Comparison of ENCODE assay signal across 17 mouse cellular contexts in genomic region chr7:125826887-125827286, GRCm38 (mm10).
DNase-seq lines count a peak whose midpoint lies in the region; ATAC-seq and TF ChIP-seq lines count a peak whose summit lies in the region.
"Had no signal": no experiment of that assay in that cellular context is flagged by ENCODE, and none has a peak within 500 bp of the region (broad histone marks: within the 10 kb centered on the region; RNA-seq: fewer than 3 reads in every experiment).

No protein-coding gene starts in this region.

- H3K4me1 ChIP-seq in heart, embryonic 10.5 days = peaks cover 63% of the 10 kb centered on the region
- peaks cover 2% of the 10 kb centered on the region; the same call in 1 of the 2 replicates for H3K4me1 ChIP-seq in heart, adult 2 months (ENCODE audit: control insufficient read depth, insufficient read depth, low read length)
- peaks cover 7% of the 10 kb centered on the region for H3K4me1 ChIP-seq in kidney, adult 2 months (ENCODE audit: control insufficient read depth, insufficient read depth, low read length)
- H3K4me1 ChIP-seq in kidney, embryonic 16.5 days (ENCODE audit: insufficient read depth, low read length) = peaks cover 16% of the 10 kb centered on the region; the same call in 1 of the 2 replicates

- TF ChIP-seq POLR2A in heart, adult 2 months (IDR thresholded peaks at IDR 0.05; ENCODE audit: insufficient read depth, low read depth, low read length) = no peak
- TF ChIP-seq POLR2A in kidney, adult 2 months (IDR thresholded peaks at IDR 0.05; ENCODE audit: low read depth, low read length) = no peak

- intact Hi-C loops in heart, adult 2 months (cut with DNase I) = no loop called here

- H3K9ac ChIP-seq in heart, adult 2 months (ENCODE audit: low read depth, low read length) = no peak overlapping the region
- H3K9ac ChIP-seq in kidney, embryonic 16.5 days (replicated peaks; ENCODE audit: low read length) = no peak overlapping the region

- no peaks in the 10 kb centered on the region for H3K9me3 ChIP-seq in heart, embryonic 10.5 days
- no peaks in the 10 kb centered on the region for H3K9me3 ChIP-seq in kidney, embryonic 16.5 days (ENCODE audit: low read length)
- H3K9me3 ChIP-seq: hindbrain, embryonic 10.5 days had no signal

- peak overlapping the region; percentile 59 for H3K27ac ChIP-seq in heart, embryonic 10.5 days
- H3K27ac ChIP-seq in heart, adult 2 months = no peak overlapping the region
- no peak overlapping the region for H3K27ac ChIP-seq in kidney, adult 2 months (ENCODE audit: insufficient read depth, low read depth, low read length)
- peak overlapping the region; percentile 35; the same call in 1 of the 2 replicates for H3K27ac ChIP-seq in kidney, embryonic 16.5 days (ENCODE audit: low read length)
- H3K27ac ChIP-seq: gastrocnemius, adult 2 months; hindbrain, embryonic 10.5 days had no signal

- H3K4me3 ChIP-seq in heart, embryonic 10.5 days = no peak overlapping the region
- no peak overlapping the region for H3K4me3 ChIP-seq in heart, adult 2 months
- no peak overlapping the region for H3K4me3 ChIP-seq in kidney, adult 2 months (ENCODE audit: insufficient read depth, low read depth, low read length)
- H3K4me3 ChIP-seq in kidney, embryonic 16.5 days (ENCODE audit: low read length) = no peak overlapping the region
- H3K4me3 ChIP-seq: gastrocnemius, adult 2 months; hindbrain, embryonic 10.5 days had no signal

- TF ChIP-seq CTCF in heart, adult 2 months (IDR thresholded peaks at IDR 0.05) = no peak
- no peak for TF ChIP-seq CTCF in kidney, adult 2 months (conservative IDR thresholded peaks at IDR 0.05; ENCODE audit: insufficient read depth, insufficient read length, low read depth, low read length)

- 60% methylated on average over 3 of the region's 3 CpGs for WGBS in heart, embryonic 10.5 days
- WGBS in heart, adult 2 months = 68% methylated on average over 3 of the region's 3 CpGs
- WGBS in kidney, adult 2 months = 55% methylated on average over 3 of the region's 3 CpGs
- WGBS in kidney, embryonic 16.5 days = 82% methylated on average over 3 of the region's 3 CpGs

- H3K79me2 ChIP-seq in heart, adult 2 months (replicated peaks; ENCODE audit: control insufficient read depth, insufficient read depth, low read length) = no peaks in the 10 kb centered on the region

- H3K4me2 ChIP-seq in kidney, embryonic 16.5 days (replicated peaks; ENCODE audit: low read depth, low read length) = no peak overlapping the region

- no peak for TF ChIP-seq EP300 in heart, adult 2 months (IDR thresholded peaks at IDR 0.05; ENCODE audit: insufficient read depth, low read depth, low read length)

- no peak for ATAC-seq in kidney, embryonic 16.5 days (ENCODE audit: low FRiP score, low TSS enrichment)
- ATAC-seq: forebrain, embryonic 16.5 days had no signal

- 0 out of 2 replicates have a peak, but pooled peaks cover 2% of the 10 kb centered on the region for H3K36me3 ChIP-seq in heart, embryonic 10.5 days
- no peaks in the 10 kb centered on the region for H3K36me3 ChIP-seq in heart, adult 2 months (ENCODE audit: control insufficient read depth, insufficient read depth, low read length)
- H3K36me3 ChIP-seq in kidney, adult 2 months (ENCODE audit: control insufficient read depth, insufficient read depth, low read length) = peaks cover 3% of the 10 kb centered on the region; the same call in 1 of the 2 replicates
- H3K36me3 ChIP-seq in kidney, embryonic 16.5 days (ENCODE audit: insufficient read depth, low read length) = peaks cover 3% of the 10 kb centered on the region; the same call in 1 of the 2 replicates

- H3K27me3 ChIP-seq in heart, embryonic 10.5 days (ENCODE audit: insufficient read depth, poor library complexity, severe bottlenecking) = no peaks in the 10 kb centered on the region
- H3K27me3 ChIP-seq in heart, adult 2 months (ENCODE audit: control insufficient read depth, insufficient read depth, low read length) = no peaks in the 10 kb centered on the region
- H3K27me3 ChIP-seq in kidney, adult 2 months (replicated peaks; ENCODE audit: control insufficient read depth, insufficient read depth, low read length) = no peaks in the 10 kb centered on the region
- no peaks in the 10 kb centered on the region for H3K27me3 ChIP-seq in kidney, embryonic 16.5 days (ENCODE audit: insufficient read depth, low read length)

- no peak for DNase-seq in heart, embryonic 10.5 days (ENCODE audit: low spot score)
- no peak for DNase-seq in heart, adult 2 months
- DNase-seq in kidney, adult 2 months = peak; percentile 45
- DNase-seq in kidney, postnatal 10 days = no peak
- DNase-seq in adipocyte (ENCODE audit: low spot score) = peak; percentile 6
- no peak for DNase-seq in yolk sac, embryonic 10.5 days (ENCODE audit: low spot score)
- no peak for DNase-seq in T-cell, adult 2 months (ENCODE audit: low spot score)
- DNase-seq: adrenal gland, postnatal 36 days; cerebellum, adult 9-10 months; lung, postnatal 36 days; right cerebral cortex, adult 18-20 months; spleen, adult 18-20 months; thymus, adult 2 months had no signal

Comparison
In these comparisons a context has a peak if more than half of its experiments do, and no peak if none do; other contexts are left out.
1. DNase-seq: peak in kidney, adult 2 months (single experiment) and adipocyte (single experiment); none in heart, embryonic 10.5 days (single experiment), heart, adult 2 months (0 of 2), kidney, postnatal 10 days (single experiment), yolk sac, embryonic 10.5 days (single experiment) and T-cell, adult 2 months (single experiment).
2. H3K27ac ChIP-seq: peak in heart, embryonic 10.5 days (single experiment) and kidney, embryonic 16.5 days (single experiment); none in heart, adult 2 months (single experiment) and kidney, adult 2 months (single experiment).